Mouse (Mus musculus) liver, embryonic 14.5 days (tissue): ENCODE measurements around the gene Atxn7l1. TPM values are rescaled to one million over a fixed set of nuclear protein-coding genes. Genes with fewer than 3 reads are reported as not detected.

ENCODE experiments used
- ATAC-seq: fragments of 200-750 bp; cut with Nextera tagmentation; 2 replicates; pipeline ENCODE4 v1.8.0; 2017; ENCODE audit warnings: moderate number of reproducible peaks, mild to moderate bottlenecking, moderate library complexity; ENCODE audit not compliant: insufficient read depth
- DNase-seq, 3 experiments: peaks; one replicate each; pipeline ENCODE4 v3.0.0-alpha.2; 2012 to 2013; ENCODE audit warnings: low read depth in 3 of 3, low spot score in 3 of 3
- H3K27ac ChIP-seq: fragments of 300-500 bp; sonication (generic); 2 replicates; pipeline ENCODE4 v1.5.1; 2014; ENCODE audit warnings: moderate library complexity, mild to moderate bottlenecking, control low read depth, inconsistent platforms
- H3K27me3 ChIP-seq: fragments of 300-500 bp; sonication (generic); 2 replicates; pipeline ENCODE4 v1.6.1; 2014; ENCODE audit warnings: mild to moderate bottlenecking, low read length, moderate library complexity; ENCODE audit not compliant: control insufficient read depth, insufficient read depth
- H3K36me3 ChIP-seq: fragments of 300-500 bp; sonication (generic); replicated peaks from 2 replicates; pipeline ENCODE4 v1.6.1; 2014; ENCODE audit warnings: low read depth; ENCODE audit not compliant: control insufficient read depth, insufficient read depth
- H3K4me1 ChIP-seq, 2 experiments: fragments of 200-500 bp in 1 of 2; fragments of 300-500 bp in 1 of 2; sonication (generic) in 1 of 2; replicated peaks; 2 replicates each; pipeline ENCODE4 v1.6.1; 2012 to 2014; ENCODE audit warnings: antibody characterized with exemption in 1 of 2, inconsistent platforms in 1 of 2, low read length in 1 of 2; ENCODE audit not compliant: control insufficient read depth in 2 of 2, insufficient read depth in 2 of 2
- H3K4me2 ChIP-seq: fragments of 300-500 bp; sonication (generic); 2 replicates; pipeline ENCODE4 v1.6.1; 2014; ENCODE audit warnings: low read depth, mild to moderate bottlenecking, control low read depth, moderate library complexity
- H3K4me3 ChIP-seq, 2 experiments: fragments of 200-500 bp in 1 of 2; fragments of 300-500 bp in 1 of 2; sonication (generic) in 1 of 2; 2 replicates each; pipeline ENCODE4 v1.5.1; 2012 to 2014; ENCODE audit warnings: low read depth in 2 of 2, low read length in 2 of 2, mild to moderate bottlenecking in 2 of 2, control low read depth in 1 of 2, inconsistent platforms in 1 of 2, moderate library complexity in 1 of 2; ENCODE audit not compliant: insufficient read depth in 1 of 2
- H3K9ac ChIP-seq: fragments of 300-500 bp; sonication (generic); replicated peaks from 2 replicates; pipeline ENCODE4 v1.6.1; 2014; ENCODE audit warnings: mild to moderate bottlenecking, control low read depth, moderate library complexity
- H3K9me3 ChIP-seq: fragments of 300-500 bp; sonication (generic); 2 replicates; pipeline ENCODE4 v1.6.1; 2016; ENCODE audit warnings: low read length, mixed read lengths; ENCODE audit not compliant: control insufficient read depth
- CTCF ChIP-seq: IDR thresholded peaks from 2 replicates; pipeline ENCODE4 v1.5.1; 2016; ENCODE audit warnings: antibody characterized with exemption, low read depth, control low read depth
- EP300 ChIP-seq: IDR thresholded peaks from 2 replicates; pipeline ENCODE4 v1.6.1; 2016; ENCODE audit warnings: antibody characterized with exemption, low read depth
- WGBS: fragments of 180-500 bp; shearing (Covaris S2); extraction: QIAGEN DNeasy Blood & Tissue Kit; methylation state at CpG from one replicate; pipeline ENCODE4 v1.1.7; 2014; ENCODE audit not compliant: insufficient replicate concordance; 5-methylcytosine and 5-hydroxymethylcytosine counted together
- polyA plus RNA-seq, 2 experiments: library from polyadenylated mRNA; depleted of rRNA in 1 of 2; stranded (reverse) in 1 of 2; unstranded in 1 of 2; fragments of >200 nt; fragmentation: Nextera tagmentation in 1 of 2; extraction: Ambion mirVana in 1 of 2; gene quantifications; 2 replicates each; pipeline versions ENCODE4 v1.2.1 to v1.2.3; 2012 to 2014

Atxn7l1 gene
- polyA plus RNA-seq, 2 experiments = 13.3 to 13.9 TPM

- 1% methylated on average over 29 of the region's 29 CpGs for WGBS
- H3K27ac ChIP-seq = peak overlapping the region; percentile 86
- peak overlapping the region; percentile 72 for H3K4me2 ChIP-seq
- peak overlapping the region; percentile 75 to 86 for H3K4me3 ChIP-seq
- H3K4me1 ChIP-seq = peaks cover 11 to 28% of the 10 kb centered on the region in 2 experiments
- no peaks in the 10 kb centered on the region for H3K27me3 ChIP-seq
- H3K9ac ChIP-seq = peak overlapping the region; percentile 88
- no peak for TF ChIP-seq CTCF
- TF ChIP-seq EP300 = no peak
- no peaks in the 10 kb centered on the region for H3K36me3 ChIP-seq
- peak in 2 of 3 experiments; percentile 41 to 58 for DNase-seq
- peak; percentile 73 for ATAC-seq
- no peaks in the 10 kb centered on the region for H3K9me3 ChIP-seq
Observed at GRCm38 (mm10) chr12:33302523-33303383, 155.3 kb downstream of the Atxn7l1 start.

DNA sequence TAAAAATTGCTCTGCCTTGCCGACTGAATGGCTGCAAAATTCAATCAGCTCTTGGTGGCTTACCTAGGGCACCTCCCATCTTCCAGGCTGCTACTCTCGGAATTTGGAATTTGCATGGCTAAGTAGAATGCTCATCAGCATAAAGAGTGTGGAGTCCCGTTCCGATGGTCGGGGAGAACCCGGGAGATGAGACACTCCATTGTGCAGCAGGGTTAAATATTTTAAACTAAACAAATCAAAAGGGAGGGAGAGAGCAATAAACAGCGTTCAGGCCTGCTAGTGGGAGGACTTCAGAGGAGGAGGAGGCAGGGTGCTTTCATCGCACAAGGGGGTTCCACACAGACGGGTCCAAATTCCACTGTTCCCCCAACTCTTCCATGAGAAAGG is 155.9 kb downstream of the Atxn7l1 start:
- no peak for DNase-seq
- Histone ChIP-seq H3K27ac (peak overlapping the region; percentile 86), H3K4me1 (peaks cover 11 to 34% of the 10 kb centered on the region in 2 experiments), H3K36me3 (no peaks in the 10 kb centered on the region), H3K9ac (peak overlapping the region; percentile 88), H3K9me3 (no peaks in the 10 kb centered on the region), H3K4me2 (peak overlapping the region; percentile 72), H3K4me3 (peak overlapping the region; percentile 75 to 86), H3K27me3 (no peaks in the 10 kb centered on the region)
- TF ChIP-seq EP300 (no peak), CTCF (no peak)
- WGBS = 17% methylated on average over 9 of the region's 9 CpGs
- ATAC-seq = peak; percentile 32

- H3K36me3 ChIP-seq = no peaks in the 10 kb centered on the region
- no peak overlapping the region for H3K4me3 ChIP-seq
- no peak for ATAC-seq
- no peak overlapping the region for H3K4me2 ChIP-seq
- no peak for TF ChIP-seq CTCF
- no peak for TF ChIP-seq EP300
- no peak overlapping the region for H3K27ac ChIP-seq
- peaks cover 16 to 39% of the 10 kb centered on the region in 2 experiments for H3K4me1 ChIP-seq
- H3K9me3 ChIP-seq = no peaks in the 10 kb centered on the region
- 83% methylated on average over 9 of the region's 9 CpGs for WGBS
- H3K9ac ChIP-seq = no peak overlapping the region
- DNase-seq = no peak
- H3K27me3 ChIP-seq = no peaks in the 10 kb centered on the region
Observed at GRCm38 (mm10) chr12:33305106-33305505, 157.6 kb downstream of the Atxn7l1 start.

DNA sequence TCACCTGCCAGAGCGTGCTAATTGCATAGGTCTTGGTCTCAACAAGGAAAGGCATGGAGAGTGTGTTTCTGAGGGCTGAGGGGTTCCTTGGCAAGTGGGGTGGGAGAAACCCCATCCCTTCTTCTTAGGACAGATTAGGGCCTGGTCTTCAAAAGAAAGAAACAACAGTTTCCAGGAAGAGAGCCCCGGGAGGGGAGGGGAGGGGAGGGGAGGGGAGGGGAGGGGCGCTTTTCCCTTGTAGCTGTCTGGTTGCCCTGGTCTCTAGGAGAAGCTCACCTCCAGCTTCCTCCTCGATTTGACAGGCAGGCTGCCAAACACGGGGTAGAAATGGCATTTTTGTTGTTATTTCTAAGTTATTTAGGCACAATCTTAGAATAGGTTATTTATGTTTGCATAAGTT is 159.0 kb downstream of the Atxn7l1 start:
- Histone ChIP-seq H3K27me3 (no peaks in the 10 kb centered on the region), H3K4me3 (no peak overlapping the region), H3K4me1 (peaks cover 18 to 45% of the 10 kb centered on the region in 2 experiments), H3K27ac (no peak overlapping the region), H3K9ac (no peak overlapping the region; the same call in 1 of the 2 replicates), H3K4me2 (no peak overlapping the region), H3K9me3 (no peaks in the 10 kb centered on the region), H3K36me3 (no peaks in the 10 kb centered on the region)
- 26% methylated on average over 3 of the region's 5 CpGs for WGBS
- no peak for ATAC-seq
- DNase-seq = no peak
- no peak for TF ChIP-seq EP300
- no peak for TF ChIP-seq CTCF

- H3K27ac ChIP-seq = peak overlapping the region; percentile 56
- no peaks in the 10 kb centered on the region for H3K36me3 ChIP-seq
- H3K27me3 ChIP-seq = no peaks in the 10 kb centered on the region
- no peak overlapping the region for H3K4me3 ChIP-seq
- no peak overlapping the region for H3K9ac ChIP-seq
- peak overlapping the region; percentile 30; the same call in 1 of the 2 replicates for H3K4me2 ChIP-seq
- TF ChIP-seq CTCF (no peak), EP300 (peak; percentile 67)
- WGBS = 36% methylated on average over 7 of the region's 7 CpGs
- ATAC-seq = peak; percentile 76
- H3K9me3 ChIP-seq = no peaks in the 10 kb centered on the region
- DNase-seq = no peak
- peaks cover 11 to 48% of the 10 kb centered on the region in 2 experiments for H3K4me1 ChIP-seq
Observed at GRCm38 (mm10) chr12:33308668-33309067, 161.2 kb downstream of the Atxn7l1 start.
